Mouse (Mus musculus): ENCODE data around the gene Chrm1.

Gene Chrm1

GRCm38 (mm10) chr19:8663360-8663839 lies at the start of gene Chrm1:
Chrm1 (plus strand) TSS chr19:8663789.
- no peak for DNase-seq

- no peak for DNase-seq
Measured at GRCm38 (mm10) chr19:8614343-8614742, 49.2 kb upstream of the Chrm1 start.

DNA sequence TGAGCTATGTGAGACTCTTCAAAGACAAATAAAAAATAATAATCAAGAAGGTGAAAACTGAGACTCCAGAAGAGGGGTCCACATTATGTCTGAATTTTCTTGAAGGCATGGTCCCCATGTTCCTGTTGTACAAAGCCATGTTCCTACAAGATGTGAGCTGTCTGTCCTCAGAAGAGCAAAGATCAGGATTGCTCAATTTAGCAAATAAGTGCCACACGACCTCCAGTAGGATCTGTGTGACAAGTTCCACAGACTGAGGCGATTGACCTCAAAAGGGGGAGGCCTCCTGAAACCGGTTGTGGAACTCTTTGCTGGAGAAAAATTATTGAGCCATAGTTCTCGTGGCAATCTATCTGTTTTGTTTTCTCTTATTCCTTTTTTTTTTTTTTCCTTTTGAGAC lies 47.3 kb upstream of the Chrm1 start:
- DNase-seq = no peak

DNA sequence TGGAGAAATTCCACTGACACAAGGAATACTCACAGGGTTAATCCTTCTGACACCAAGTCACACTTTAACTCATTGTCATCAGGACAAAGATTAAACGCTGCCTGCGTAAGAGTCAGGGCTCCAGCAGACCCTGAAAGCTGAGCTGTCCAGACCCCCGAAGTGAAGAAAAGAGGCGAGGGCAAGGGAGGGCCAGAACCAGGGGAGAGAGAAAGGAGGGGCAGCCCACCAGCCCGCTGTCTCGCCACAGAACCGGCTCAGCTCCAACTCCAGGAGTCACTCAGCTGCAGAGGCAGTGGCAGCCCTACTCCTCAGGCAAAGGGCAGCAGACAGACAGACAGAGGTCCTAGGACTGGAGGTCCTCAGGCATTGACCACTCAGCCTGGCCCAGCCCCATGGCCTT lies 45.7 kb upstream of the Chrm1 start, which contains the start of gene Slc22a6:
TSS of gene Slc22a6 (plus strand) at position 136 of the 400 bp plus-strand sequence.
- DNase-seq = peak; percentile 57 to 63

DNA sequence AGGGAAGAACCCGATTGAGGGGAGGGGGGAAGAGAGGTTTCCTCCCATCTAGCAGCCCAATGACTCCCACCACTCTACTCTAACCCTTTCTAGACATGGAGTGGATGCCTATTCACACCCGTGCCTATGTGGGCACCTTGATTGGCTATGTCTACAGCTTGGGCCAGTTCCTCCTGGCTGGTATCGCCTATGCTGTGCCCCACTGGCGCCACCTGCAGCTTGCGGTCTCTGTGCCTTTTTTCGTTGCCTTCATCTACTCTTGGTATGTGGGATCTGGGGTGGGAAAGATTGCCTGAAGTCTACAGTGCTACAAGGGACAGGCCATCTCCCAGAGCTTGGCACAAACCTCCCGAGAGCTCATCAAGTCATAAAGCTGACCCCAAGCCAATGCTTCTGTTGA lies 42.5 kb upstream of the Chrm1 start:
- peak; percentile 51 to 75 for DNase-seq

DNA sequence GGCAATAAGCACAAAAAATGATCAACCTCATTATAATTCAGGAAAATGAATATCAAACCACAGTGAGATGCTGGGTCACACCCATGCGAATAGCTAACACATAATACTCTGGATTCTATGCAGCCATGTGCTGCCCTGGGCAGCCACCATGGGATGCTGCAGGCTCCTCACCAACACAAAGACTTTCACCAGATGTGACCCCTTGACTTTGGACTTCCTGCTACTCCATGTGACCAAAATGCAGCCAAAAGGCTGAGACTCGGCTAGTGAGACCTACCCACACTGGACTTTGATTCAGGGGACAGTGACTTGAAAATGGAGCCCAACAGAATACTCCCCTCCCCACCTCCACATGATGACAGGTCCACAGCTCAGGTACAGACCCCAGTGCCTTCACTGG lies 33.3 kb upstream of the Chrm1 start:
- peak; percentile 75 to 81 for DNase-seq

DNA sequence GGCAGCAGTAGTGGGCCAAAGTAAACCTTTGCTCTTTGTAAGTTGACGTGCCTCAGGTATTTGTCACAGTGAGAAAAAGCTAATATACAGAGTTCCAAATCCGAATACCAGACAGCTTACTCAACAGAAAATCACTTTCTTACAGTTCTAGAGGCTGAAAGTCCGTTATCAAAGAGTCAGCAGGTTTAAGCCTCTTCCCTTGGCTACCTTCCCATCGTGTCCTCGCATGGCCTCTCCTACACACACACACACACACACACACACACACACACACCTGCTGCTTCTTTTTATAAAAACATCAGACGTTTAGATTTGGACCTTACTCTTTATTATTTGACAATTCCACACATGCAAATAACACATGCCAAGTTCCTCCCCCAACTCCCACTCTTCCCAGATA lies 32.8 kb upstream of the Chrm1 start:
- DNase-seq = peak; percentile 70 to 73

DNA sequence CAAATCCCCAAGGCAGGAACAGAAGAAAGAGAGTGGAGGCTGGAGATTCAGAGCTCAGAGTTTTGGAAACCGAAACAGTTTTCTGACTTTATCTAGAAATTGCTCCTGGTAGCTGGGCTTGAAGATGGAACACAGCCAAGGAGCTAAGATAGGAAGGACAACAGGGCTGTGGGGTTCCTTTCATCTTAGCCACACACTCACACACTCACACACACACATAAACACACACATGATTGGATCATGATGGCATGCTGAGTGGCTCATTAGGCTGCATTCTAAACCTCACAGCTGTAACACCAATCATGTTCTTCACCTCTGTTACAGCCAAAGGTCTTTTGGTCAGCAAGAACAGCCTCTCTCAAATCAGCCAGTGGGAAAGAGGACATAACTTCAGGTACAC lies 31.6 kb upstream of the Chrm1 start:
- DNase-seq = no peak

DNA sequence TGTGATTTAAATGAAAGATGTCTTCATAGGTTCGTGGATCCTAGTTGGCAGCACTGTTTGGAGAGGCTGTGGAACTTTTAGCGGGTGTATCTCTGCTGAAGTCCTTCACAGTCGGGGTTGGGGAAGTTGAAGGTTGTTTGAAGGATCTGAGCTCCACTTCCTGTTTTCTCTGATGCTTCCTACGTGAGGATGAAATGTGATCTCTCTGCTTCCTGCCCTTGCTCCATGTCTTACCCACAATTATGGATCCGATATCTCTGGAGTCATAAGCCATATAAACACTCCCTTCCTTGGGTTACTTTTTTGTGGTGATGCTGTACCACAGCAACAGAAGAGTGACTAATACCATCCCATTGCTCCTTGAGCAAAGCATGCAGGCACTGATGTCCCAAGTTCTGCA lies 21.5 kb upstream of the Chrm1 start:
- DNase-seq = no peak

DNA sequence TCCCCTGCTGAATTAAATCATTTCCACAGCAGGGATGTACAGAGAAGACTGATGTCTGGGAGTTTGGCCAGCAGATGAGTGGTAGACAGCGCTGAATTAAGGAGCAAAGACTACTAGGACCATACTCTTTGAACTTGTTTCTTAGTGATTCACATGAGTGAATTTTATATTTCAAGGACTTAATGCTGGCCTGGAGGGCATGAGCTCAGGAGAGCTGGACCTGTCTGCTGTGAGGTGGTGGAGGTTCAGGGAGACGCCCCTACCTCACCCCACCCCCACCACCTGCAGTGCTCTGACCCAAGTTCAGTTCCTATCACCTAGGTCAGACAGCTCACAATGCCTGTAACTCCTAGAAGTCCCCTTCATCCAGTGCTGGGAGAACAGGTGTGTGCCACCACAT lies 17.2 kb upstream of the Chrm1 start:
- peak; percentile 28 to 51 for DNase-seq

- DNase-seq = no peak
Measured at GRCm38 (mm10) chr19:8655833-8656232, 7.8 kb upstream of the Chrm1 start.

DNA sequence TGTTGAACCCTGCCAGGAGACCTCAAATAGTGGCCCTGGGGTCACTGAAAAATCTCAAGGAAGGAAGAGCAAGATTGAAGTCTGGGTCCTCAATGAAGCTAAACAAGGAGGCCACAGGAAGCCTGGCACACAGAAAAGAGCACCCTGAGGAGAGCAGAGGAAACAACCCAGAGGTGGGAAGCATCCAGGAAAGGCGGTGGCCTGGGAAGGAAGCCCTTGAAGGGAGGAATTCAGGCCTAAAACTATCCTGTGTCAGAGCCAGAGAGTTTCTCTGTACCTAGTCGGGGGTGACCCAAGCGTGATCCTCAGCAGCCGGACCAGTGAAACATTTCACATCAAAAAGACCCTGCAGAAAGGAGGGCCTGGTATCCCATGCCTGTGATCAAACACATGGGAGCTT lies 7.2 kb upstream of the Chrm1 start:
- DNase-seq = peak; percentile 43 to 50

DNA sequence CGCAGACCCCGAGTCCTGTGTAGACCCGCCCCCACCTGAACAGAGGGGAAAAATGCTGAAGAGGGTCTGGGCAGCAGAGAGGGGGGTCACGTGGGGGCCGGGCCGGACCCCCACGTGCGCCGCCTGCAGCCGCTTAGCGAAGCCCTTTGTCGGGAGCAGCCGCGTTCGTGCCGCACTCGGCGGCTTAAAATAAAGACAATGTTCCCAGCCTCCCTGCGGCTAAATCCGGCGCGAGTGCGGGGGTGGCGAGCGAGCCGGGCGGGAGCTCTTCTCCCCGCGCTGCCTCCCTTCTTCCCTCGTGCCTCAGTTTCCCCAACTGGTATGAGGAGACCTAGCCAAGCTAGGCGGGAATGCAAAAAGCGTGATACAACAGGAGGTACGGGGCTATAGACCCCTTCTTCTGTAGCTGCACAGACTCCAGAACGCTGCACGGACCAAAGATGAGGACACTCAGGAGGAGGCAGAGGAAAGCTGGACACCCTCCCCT lies 1.7 kb upstream of the Chrm1 start:
- peak in 1 of 2 experiments; percentile 21 for DNase-seq

DNA sequence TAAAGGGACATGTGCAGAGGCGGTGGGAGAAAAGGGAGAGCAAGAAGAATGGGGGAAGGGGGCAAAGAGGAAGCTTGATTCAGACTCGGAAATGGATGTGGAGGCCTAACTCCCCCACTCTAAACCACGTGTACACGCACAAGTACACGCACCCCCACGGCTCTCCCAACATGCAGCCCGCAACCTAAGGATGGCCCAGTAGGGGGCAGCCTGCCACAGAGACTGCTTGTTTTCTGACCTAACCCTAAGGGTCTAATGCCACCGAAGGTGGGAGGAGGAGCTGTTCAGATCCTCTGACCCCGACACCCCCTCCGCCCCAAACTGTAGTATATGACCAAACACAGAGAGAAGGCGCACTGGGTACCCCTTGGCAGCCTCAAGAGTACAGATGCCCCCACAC lies 1.3 kb upstream of the Chrm1 start:
- DNase-seq = peak; percentile 53 to 81

DNA sequence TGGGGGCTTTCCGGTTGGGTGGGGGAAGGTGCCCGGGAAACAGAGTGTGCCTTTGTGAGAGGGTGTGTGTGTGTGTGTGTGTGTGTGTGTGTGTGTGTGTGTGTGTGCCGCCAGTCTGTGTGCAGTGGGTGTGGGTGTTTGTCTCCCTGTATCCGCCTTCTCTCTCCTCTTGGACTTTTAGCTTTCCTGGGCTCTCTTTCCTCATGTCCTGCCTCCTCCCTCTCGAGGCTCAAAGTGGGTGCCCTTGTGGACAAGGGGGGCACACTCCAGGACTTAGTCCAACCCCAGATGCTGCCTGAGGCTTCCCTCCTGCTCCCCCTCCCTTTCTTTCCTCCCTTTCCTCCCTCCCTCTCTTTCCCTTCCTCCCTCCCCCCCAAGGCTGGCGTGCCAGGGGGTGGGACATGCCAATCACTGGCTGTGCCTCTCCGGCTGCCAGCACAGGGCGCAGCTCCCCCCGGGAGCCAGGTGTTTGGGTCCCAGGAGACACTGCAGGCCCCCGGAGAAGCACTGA lies 377 bp downstream of the Chrm1 start:
- DNase-seq = no peak

- DNase-seq = no peak
Measured at GRCm38 (mm10) chr19:8664859-8665258, 1.3 kb downstream of the Chrm1 start.

GRCm38 (mm10) chr19:8665746-8666145 lies 2.2 kb downstream of the Chrm1 start:
- no peak for DNase-seq

GRCm38 (mm10) chr19:8672859-8673258 lies 9.3 kb downstream of the Chrm1 start:
- no peak for DNase-seq

GRCm38 (mm10) chr19:8673336-8674063 lies 9.9 kb downstream of the Chrm1 start:
- DNase-seq = no peak

DNA sequence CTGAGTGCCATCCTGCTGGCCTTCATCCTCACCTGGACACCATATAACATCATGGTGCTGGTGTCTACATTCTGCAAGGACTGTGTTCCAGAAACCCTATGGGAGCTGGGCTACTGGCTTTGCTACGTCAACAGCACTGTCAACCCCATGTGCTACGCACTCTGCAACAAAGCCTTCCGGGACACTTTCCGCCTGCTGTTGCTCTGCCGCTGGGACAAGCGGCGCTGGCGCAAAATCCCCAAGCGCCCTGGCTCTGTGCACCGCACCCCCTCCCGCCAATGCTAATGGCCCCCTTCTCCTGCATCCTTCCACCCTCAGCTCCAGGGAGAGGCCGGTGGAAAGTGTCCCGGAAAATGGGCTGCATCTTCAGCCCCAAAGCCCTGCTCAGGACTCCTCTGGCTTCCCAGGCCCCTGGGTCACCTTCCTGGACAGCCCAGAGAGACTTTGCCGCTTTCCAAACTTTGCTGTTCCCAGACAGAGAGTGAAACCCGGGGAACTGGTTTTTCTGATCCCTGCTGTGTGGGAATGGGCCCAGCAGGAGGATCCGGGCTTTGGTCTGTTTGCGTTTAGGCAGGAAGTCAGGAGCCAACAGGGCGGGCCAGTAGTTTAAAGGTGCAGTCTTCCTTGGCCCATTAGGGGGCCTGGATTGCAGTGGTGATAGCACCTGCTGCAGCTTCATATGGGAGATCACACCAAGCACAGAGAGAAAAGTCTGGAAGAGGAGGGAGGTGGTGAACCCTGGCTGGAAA lies 15.6 kb downstream of the Chrm1 start:
- DNase-seq = peak; percentile 35 to 50

GRCm38 (mm10) chr19:8681633-8682362 lies 18.2 kb downstream of the Chrm1 start:
- DNase-seq = no peak

- DNase-seq = peak; percentile 74 to 89
Measured at GRCm38 (mm10) chr19:8682996-8683395, 19.4 kb downstream of the Chrm1 start.

- DNase-seq = no peak
Measured at GRCm38 (mm10) chr19:8683627-8684026, 20.0 kb downstream of the Chrm1 start.
